Mouse (Mus musculus) ES-Bruce4 (cell line): ENCODE results near the gene Phlpp1. TPM values are rescaled to one million over a fixed set of nuclear protein-coding genes. Genes with fewer than 3 reads are reported as not detected.

Source experiments
- H3K27ac ChIP-seq: 2 replicates; pipeline ENCODE4 v1.5.1; 2012; ENCODE audit warnings: low read length, inconsistent platforms; ENCODE audit not compliant: insufficient read depth
- H3K27me3 ChIP-seq: 2 replicates; pipeline ENCODE4 v1.6.1; 2012; ENCODE audit warnings: mild to moderate bottlenecking, low read length, inconsistent platforms; ENCODE audit not compliant: control insufficient read depth, poor library complexity, insufficient read depth, severe bottlenecking
- H3K36me3 ChIP-seq: 2 replicates; pipeline ENCODE4 v1.6.1; 2012; ENCODE audit warnings: inconsistent platforms, mild to moderate bottlenecking, low read length, moderate library complexity; ENCODE audit not compliant: control insufficient read depth, poor library complexity, insufficient read depth, severe bottlenecking
- H3K4me1 ChIP-seq: one replicate; pipeline ENCODE4 v1.8.1; 2011; ENCODE audit warnings: low read length; ENCODE audit not compliant: control insufficient read depth, insufficient read depth
- H3K4me3 ChIP-seq: 2 replicates; pipeline ENCODE4 v1.5.1; 2011; ENCODE audit warnings: low read depth, mild to moderate bottlenecking, low read length
- H3K9ac ChIP-seq: 2 replicates; pipeline ENCODE4 v1.6.1; 2012; ENCODE audit warnings: low read depth, mild to moderate bottlenecking, inconsistent platforms; ENCODE audit not compliant: poor library complexity, severe bottlenecking
- H3K9me3 ChIP-seq: replicated peaks from 2 replicates; pipeline ENCODE4 v1.6.1; 2012; ENCODE audit warnings: mild to moderate bottlenecking, low read length, inconsistent platforms; ENCODE audit not compliant: control insufficient read depth, poor library complexity, insufficient read depth, severe bottlenecking
- CTCF ChIP-seq: IDR thresholded peaks from one replicate; pipeline ENCODE4 v1.8.1; 2011; ENCODE audit warnings: low read depth, low read length
- EP300 ChIP-seq: IDR thresholded peaks from 2 replicates; pipeline ENCODE4 v1.6.1; 2011; ENCODE audit warnings: low read depth, low read length; ENCODE audit not compliant: insufficient read depth
- POLR2A ChIP-seq: IDR thresholded peaks from one replicate; pipeline ENCODE4 v1.8.1; 2011; ENCODE audit warnings: low read length; ENCODE audit not compliant: insufficient read depth
- polyA plus RNA-seq: library from polyadenylated mRNA; stranded (reverse); fragments of >200 nt; gene quantifications from 2 replicates; pipeline ENCODE4 v1.2.4, GENCODE M21; 2011; ENCODE audit warnings: low read depth; ENCODE audit not compliant: missing spikeins, insufficient read depth, insufficient read length

The Phlpp1 gene
- polyA plus RNA-seq, 1 experiment = 13.4 TPM

DNA sequence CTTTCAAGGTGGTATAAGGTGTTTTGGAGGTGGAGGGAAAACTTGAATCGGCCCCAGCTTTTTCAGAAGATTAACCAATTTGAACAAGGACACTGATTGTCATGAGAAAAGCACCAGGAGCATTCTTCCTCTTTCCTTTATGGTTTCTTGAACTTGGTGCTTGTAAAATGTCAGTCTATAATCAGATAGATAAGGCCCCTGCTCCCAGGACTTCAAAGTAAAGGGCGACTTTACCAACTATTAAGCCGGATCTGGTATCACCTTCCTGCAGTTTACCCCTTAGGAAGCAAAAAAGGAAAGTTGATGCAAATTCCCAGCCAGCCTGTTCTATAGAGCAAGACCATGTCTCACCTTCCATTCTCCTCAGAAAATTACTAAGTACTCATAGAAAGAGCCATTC, 21.9 kb downstream of the Phlpp1 start:
- H3K27me3 ChIP-seq = no peaks in the 10 kb centered on the region
- H3K4me3 ChIP-seq = no peak overlapping the region
- H3K27ac ChIP-seq = no peak overlapping the region
- TF ChIP-seq EP300 (no peak), CTCF (no peak), POLR2A (no peak)
- no peaks in the 10 kb centered on the region for H3K36me3 ChIP-seq
- no peaks in the 10 kb centered on the region for H3K4me1 ChIP-seq
- no peaks in the 10 kb centered on the region for H3K9me3 ChIP-seq
- no peak overlapping the region for H3K9ac ChIP-seq

DNA sequence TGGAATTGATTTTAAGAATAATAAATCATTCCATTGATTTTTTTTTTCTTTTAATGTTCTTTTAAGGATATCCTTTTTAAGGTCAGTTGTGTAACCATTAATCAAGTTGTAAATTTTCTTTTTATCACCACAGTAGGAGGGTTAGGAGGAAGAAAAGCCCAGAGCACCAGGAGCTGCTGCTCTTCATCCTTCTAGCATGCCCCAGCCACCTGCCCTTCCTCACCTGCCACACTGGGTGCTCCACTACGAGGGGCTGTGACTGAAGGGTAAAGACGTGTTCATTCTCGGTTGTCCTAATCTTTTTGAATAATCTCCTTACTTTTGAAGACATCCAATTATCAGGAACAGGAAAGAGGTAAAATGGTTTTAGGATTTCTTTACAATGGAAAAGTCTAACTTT, 22.7 kb downstream of the Phlpp1 start:
- no peaks in the 10 kb centered on the region for H3K27me3 ChIP-seq
- no peaks in the 10 kb centered on the region for H3K36me3 ChIP-seq
- TF ChIP-seq POLR2A (no peak), EP300 (no peak), CTCF (no peak)
- H3K4me1 ChIP-seq = no peaks in the 10 kb centered on the region
- no peaks in the 10 kb centered on the region for H3K9me3 ChIP-seq
- no peak overlapping the region for H3K4me3 ChIP-seq
- H3K9ac ChIP-seq = no peak overlapping the region
- H3K27ac ChIP-seq = no peak overlapping the region

- TF ChIP-seq EP300 = no peak
- no peak for TF ChIP-seq POLR2A
- no peak for TF ChIP-seq CTCF
- H3K9ac ChIP-seq = no peak overlapping the region
- no peaks in the 10 kb centered on the region for H3K27me3 ChIP-seq
- no peaks in the 10 kb centered on the region for H3K4me1 ChIP-seq
- no peak overlapping the region for H3K27ac ChIP-seq
- H3K4me3 ChIP-seq = no peak overlapping the region
- H3K9me3 ChIP-seq = no peaks in the 10 kb centered on the region
- H3K36me3 ChIP-seq = no peaks in the 10 kb centered on the region
Observed at GRCm38 (mm10) chr1:106197991-106198390, 26.4 kb downstream of the Phlpp1 start.

DNA sequence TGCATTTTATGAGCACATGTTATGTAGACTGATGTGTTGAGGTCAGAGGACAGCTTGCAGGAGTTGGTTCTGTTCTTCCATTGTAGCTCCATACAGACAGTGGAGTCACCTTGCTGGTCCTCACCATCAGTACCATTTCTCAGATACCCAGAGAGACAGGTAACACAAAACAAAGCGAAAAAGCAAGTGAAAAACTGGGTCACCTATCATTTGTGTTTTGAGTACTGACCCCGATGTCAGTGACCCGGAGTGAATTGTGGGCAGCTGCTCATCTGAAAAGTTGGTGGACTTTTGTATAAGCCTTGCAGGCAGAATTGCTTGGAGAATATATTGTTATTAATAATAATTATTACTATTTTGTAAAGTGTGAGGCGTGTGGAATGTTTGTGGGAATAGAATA, 27.6 kb downstream of the Phlpp1 start:
- TF ChIP-seq CTCF (no peak), POLR2A (no peak), EP300 (no peak)
- Histone ChIP-seq H3K9ac (no peak overlapping the region), H3K9me3 (no peaks in the 10 kb centered on the region), H3K27ac (no peak overlapping the region), H3K4me1 (no peaks in the 10 kb centered on the region), H3K27me3 (no peaks in the 10 kb centered on the region), H3K36me3 (no peaks in the 10 kb centered on the region), H3K4me3 (no peak overlapping the region)

GRCm38 (mm10) chr1:106199686-106200085, 28.1 kb downstream of the Phlpp1 start:
- no peak overlapping the region for H3K4me3 ChIP-seq
- no peak overlapping the region for H3K9ac ChIP-seq
- no peaks in the 10 kb centered on the region for H3K9me3 ChIP-seq
- no peak overlapping the region; the same call in 1 of the 2 replicates for H3K27ac ChIP-seq
- no peaks in the 10 kb centered on the region for H3K27me3 ChIP-seq
- H3K4me1 ChIP-seq = no peaks in the 10 kb centered on the region
- H3K36me3 ChIP-seq = no peaks in the 10 kb centered on the region
- TF ChIP-seq EP300 = no peak
- TF ChIP-seq CTCF = no peak
- TF ChIP-seq POLR2A = no peak

DNA sequence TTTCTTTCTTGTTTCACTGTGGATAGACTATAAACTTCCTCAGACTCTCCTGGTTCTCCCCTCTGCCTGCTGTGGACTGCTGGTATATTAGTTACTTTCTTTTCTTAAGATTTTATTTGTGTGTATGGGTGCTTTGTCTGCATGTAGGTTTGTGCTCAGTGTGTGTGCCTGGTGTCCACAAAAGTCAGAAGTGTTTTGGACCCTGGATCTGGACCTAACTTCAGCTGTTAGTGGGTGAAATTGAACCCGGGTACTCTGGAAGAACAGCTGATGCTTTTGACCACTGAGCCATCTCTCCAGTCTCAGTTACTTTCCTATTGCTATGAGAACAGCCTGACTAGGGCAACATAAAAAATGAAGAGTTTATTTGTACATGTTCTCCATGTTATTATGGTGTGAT, 29.5 kb downstream of the Phlpp1 start:
- no peak overlapping the region for H3K27ac ChIP-seq

More for the DNA sequence above, 29.5 kb downstream of the Phlpp1 start:
- Histone ChIP-seq H3K9ac (no peak overlapping the region), H3K9me3 (no peaks in the 10 kb centered on the region), H3K27me3 (no peaks in the 10 kb centered on the region), H3K36me3 (no peaks in the 10 kb centered on the region), H3K4me1 (no peaks in the 10 kb centered on the region), H3K4me3 (no peak overlapping the region)
- TF ChIP-seq EP300 (no peak), POLR2A (no peak), CTCF (no peak)
